Mouse (Mus musculus) forebrain, embryonic 14.5 days (tissue): Measurements from ENCODE around the gene Htr1f. TPM values are rescaled to one million over a fixed set of nuclear protein-coding genes. Genes with fewer than 3 reads are reported as not detected.

Experiments used
- ATAC-seq: fragments of 200-750 bp; cut with Nextera tagmentation; 2 replicates; pipeline ENCODE4 v1.8.0; 2017; ENCODE audit warnings: mild to moderate bottlenecking, moderate library complexity
- DNase-seq: peaks from one replicate; pipeline ENCODE4 v3.0.0-alpha.2; 2015; ENCODE audit warnings: low spot score
- H3K27ac ChIP-seq: fragments of 300-500 bp; sonication (generic); 2 replicates; pipeline ENCODE4 v1.5.1; 2014; ENCODE audit warnings: low read depth, mild to moderate bottlenecking, control low read depth, low read length, moderate library complexity
- H3K27me3 ChIP-seq: fragments of 300-500 bp; sonication (generic); replicated peaks from 2 replicates; pipeline ENCODE4 v1.6.1; 2014; ENCODE audit warnings: low read length, control low read depth, mixed read lengths; ENCODE audit not compliant: control insufficient read depth, insufficient read depth
- H3K36me3 ChIP-seq: fragments of 300-500 bp; sonication (generic); 2 replicates; pipeline ENCODE4 v1.6.1; 2014; ENCODE audit warnings: low read length, control low read depth; ENCODE audit not compliant: control insufficient read depth, insufficient read depth
- H3K4me1 ChIP-seq: fragments of 300-500 bp; sonication (generic); 2 replicates; pipeline ENCODE4 v1.6.1; 2014; ENCODE audit warnings: antibody characterized with exemption, low read length, control low read depth; ENCODE audit not compliant: control insufficient read depth, insufficient read depth
- H3K4me2 ChIP-seq: fragments of 300-500 bp; sonication (generic); 2 replicates; pipeline ENCODE4 v1.6.1; 2014; ENCODE audit warnings: mild to moderate bottlenecking, control low read depth, low read length
- H3K4me3 ChIP-seq: fragments of 300-500 bp; sonication (generic); 2 replicates; pipeline ENCODE4 v1.5.1; 2014; ENCODE audit warnings: low read depth, low read length, control low read depth
- H3K9ac ChIP-seq: fragments of 300-500 bp; sonication (generic); 2 replicates; pipeline ENCODE4 v1.6.1; 2014; ENCODE audit warnings: mild to moderate bottlenecking, low read length, control low read depth, moderate library complexity
- H3K9me3 ChIP-seq: fragments of 300-500 bp; sonication (generic); replicated peaks from 2 replicates; pipeline ENCODE4 v1.6.1; 2016; ENCODE audit warnings: low read length, control low read depth, mixed read lengths; ENCODE audit not compliant: control insufficient read depth
- WGBS: fragments of 180-500 bp; shearing (Covaris S2); extraction: QIAGEN DNeasy Blood & Tissue Kit; methylation state at CpG from one replicate; pipeline ENCODE4 v1.1.7; 2014; 5-methylcytosine and 5-hydroxymethylcytosine counted together
- polyA plus RNA-seq: library from polyadenylated mRNA; unstranded; fragments of >200 nt; fragmentation: Nextera tagmentation; extraction: Ambion mirVana; gene quantifications from 2 replicates; pipeline ENCODE4 v1.2.1, GENCODE M21; 2014

Htr1f gene
- polyA plus RNA-seq, 1 experiment from 2014 or later = 0.19 TPM

- 92% methylated on average over 6 of the region's 6 CpGs for WGBS
- Histone ChIP-seq H3K27ac (no peak overlapping the region), H3K4me2 (no peak overlapping the region), H3K9ac (no peak overlapping the region), H3K4me1 (no peaks in the 10 kb centered on the region), H3K36me3 (no peaks in the 10 kb centered on the region), H3K4me3 (no peak overlapping the region), H3K9me3 (no peaks in the 10 kb centered on the region), H3K27me3 (no peaks in the 10 kb centered on the region)
- DNase-seq = no peak
- no peak for ATAC-seq
These were observed 118.1 kb downstream of the Htr1f start for GRCm38 (mm10) chr16:64987564-64987963.

GRCm38 (mm10) chr16:64987049-64987448 lies 118.6 kb downstream of the Htr1f start:
- ATAC-seq = no peak
- WGBS = 79% methylated on average over 2 of the region's 2 CpGs
- no peaks in the 10 kb centered on the region for H3K4me1 ChIP-seq

DNA sequence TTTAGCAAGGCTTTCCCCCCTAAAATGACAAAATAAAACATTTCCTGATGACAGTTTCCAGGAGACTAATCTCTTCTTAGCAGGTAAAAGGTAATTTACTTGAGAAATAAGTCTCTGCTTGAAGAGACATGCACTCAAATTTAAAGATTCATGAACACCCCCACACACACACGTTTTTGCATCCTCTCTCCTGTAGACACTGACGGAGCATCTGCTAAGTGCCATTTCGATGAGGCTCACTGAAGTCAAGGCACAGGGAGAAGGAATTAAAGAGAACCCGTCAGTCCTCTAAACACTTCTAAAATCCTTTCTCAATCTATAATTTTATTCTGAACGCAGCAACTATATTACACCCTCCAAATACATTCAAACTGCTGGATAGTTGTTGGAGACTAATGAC lies 131.0 kb downstream of the Htr1f start:
- no peak overlapping the region for H3K27ac ChIP-seq
- H3K4me2 ChIP-seq = no peak overlapping the region
- no peaks in the 10 kb centered on the region for H3K27me3 ChIP-seq
- H3K9me3 ChIP-seq = no peaks in the 10 kb centered on the region
- ATAC-seq = no peak
- H3K4me1 ChIP-seq = no peaks in the 10 kb centered on the region
- no peak overlapping the region for H3K9ac ChIP-seq
- 86% methylated on average over 5 of the region's 5 CpGs for WGBS
- H3K4me3 ChIP-seq = no peak overlapping the region
- H3K36me3 ChIP-seq = no peaks in the 10 kb centered on the region
- no peak for DNase-seq

More at GRCm38 (mm10) chr16:64987049-64987448, 118.6 kb downstream of the Htr1f start:
- no peak overlapping the region for H3K9ac ChIP-seq
- no peak for DNase-seq
- H3K27ac ChIP-seq = no peak overlapping the region
- H3K4me3 ChIP-seq = no peak overlapping the region
- H3K36me3 ChIP-seq = no peaks in the 10 kb centered on the region
- no peak overlapping the region for H3K4me2 ChIP-seq
- no peaks in the 10 kb centered on the region for H3K9me3 ChIP-seq
- no peaks in the 10 kb centered on the region for H3K27me3 ChIP-seq

- WGBS = 83% methylated on average over 4 of the region's 4 CpGs
- no peaks in the 10 kb centered on the region for H3K36me3 ChIP-seq
- ATAC-seq = no peak
- no peaks in the 10 kb centered on the region for H3K4me1 ChIP-seq
- H3K27ac ChIP-seq = no peak overlapping the region
- no peak overlapping the region for H3K9ac ChIP-seq
- H3K4me2 ChIP-seq = no peak overlapping the region
- no peaks in the 10 kb centered on the region for H3K9me3 ChIP-seq
- H3K4me3 ChIP-seq = no peak overlapping the region
- DNase-seq = no peak
- H3K27me3 ChIP-seq = no peaks in the 10 kb centered on the region
These were observed 131.9 kb downstream of the Htr1f start for GRCm38 (mm10) chr16:64973533-64974305.

DNA sequence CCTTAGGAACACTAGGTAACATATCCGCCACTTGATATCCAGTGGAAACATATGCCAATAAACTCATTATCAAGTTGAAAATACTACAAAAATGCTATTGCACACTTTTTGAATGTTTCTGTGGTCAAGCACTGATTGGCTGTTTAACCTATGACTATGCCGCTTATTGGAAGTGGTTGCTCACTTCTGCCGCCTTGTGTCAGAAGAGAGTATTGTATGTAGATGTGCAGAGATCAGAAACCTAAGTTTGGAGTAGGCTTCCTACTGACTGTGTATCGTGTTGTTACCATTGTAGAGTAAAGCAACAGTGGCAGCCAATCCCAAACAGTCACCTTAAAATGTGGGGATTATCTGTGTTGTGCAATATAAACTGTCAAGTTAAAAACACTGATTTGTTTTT lies 144.0 kb downstream of the Htr1f start:
- Histone ChIP-seq H3K9ac (no peak overlapping the region), H3K4me2 (no peak overlapping the region), H3K4me3 (no peak overlapping the region), H3K36me3 (no peaks in the 10 kb centered on the region), H3K9me3 (no peaks in the 10 kb centered on the region), H3K27ac (no peak overlapping the region), H3K27me3 (no peaks in the 10 kb centered on the region), H3K4me1 (no peaks in the 10 kb centered on the region)
- ATAC-seq (no peak), DNase-seq (no peak)
- WGBS = 91% methylated on average over 4 of the region's 4 CpGs

DNA sequence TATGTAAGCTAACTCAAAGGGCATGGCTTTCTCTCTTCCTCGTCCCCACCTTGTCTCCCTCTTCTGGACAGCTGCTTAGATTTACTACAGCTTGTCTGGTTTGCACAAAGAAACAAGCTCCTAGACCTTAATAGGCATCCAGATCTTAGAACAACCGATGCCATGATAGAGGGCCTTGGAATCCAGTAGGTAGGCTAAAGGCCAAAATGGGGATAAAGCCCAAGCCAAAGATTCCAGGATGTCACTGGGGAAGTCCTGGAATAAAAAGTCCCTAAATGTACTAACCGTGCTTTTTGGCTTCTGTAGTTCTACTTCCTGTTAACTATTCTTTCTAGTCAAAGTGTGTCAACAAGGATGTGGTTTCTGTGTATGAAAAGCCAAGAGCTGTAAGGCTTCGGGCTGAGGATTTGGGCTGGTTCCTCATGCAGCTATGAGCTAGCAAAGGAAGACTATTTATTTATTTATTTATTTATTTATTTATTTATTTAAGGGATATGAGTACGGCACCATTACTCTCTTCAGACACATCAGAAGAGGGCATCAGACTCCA lies 163.9 kb downstream of the Htr1f start:
- WGBS = 90% methylated on average over 5 of the region's 5 CpGs
- H3K4me2 ChIP-seq = no peak overlapping the region
- H3K4me1 ChIP-seq = no peaks in the 10 kb centered on the region
- H3K4me3 ChIP-seq = no peak overlapping the region
- H3K9me3 ChIP-seq = no peaks in the 10 kb centered on the region
- no peak overlapping the region for H3K27ac ChIP-seq
- no peak overlapping the region for H3K9ac ChIP-seq
- H3K36me3 ChIP-seq = no peaks in the 10 kb centered on the region
- ATAC-seq = no peak
- H3K27me3 ChIP-seq = no peaks in the 10 kb centered on the region
- DNase-seq = no peak

GRCm38 (mm10) chr16:64934793-64935192 lies 170.9 kb downstream of the Htr1f start:
- Histone ChIP-seq H3K36me3 (no peaks in the 10 kb centered on the region), H3K4me3 (no peak overlapping the region), H3K27ac (no peak overlapping the region), H3K9me3 (no peaks in the 10 kb centered on the region), H3K27me3 (no peaks in the 10 kb centered on the region), H3K4me1 (no peaks in the 10 kb centered on the region), H3K4me2 (no peak overlapping the region), H3K9ac (no peak overlapping the region)
- DNase-seq (no peak), ATAC-seq (no peak)
- WGBS = 100% methylated on average over 1 of the region's 1 CpGs

DNA sequence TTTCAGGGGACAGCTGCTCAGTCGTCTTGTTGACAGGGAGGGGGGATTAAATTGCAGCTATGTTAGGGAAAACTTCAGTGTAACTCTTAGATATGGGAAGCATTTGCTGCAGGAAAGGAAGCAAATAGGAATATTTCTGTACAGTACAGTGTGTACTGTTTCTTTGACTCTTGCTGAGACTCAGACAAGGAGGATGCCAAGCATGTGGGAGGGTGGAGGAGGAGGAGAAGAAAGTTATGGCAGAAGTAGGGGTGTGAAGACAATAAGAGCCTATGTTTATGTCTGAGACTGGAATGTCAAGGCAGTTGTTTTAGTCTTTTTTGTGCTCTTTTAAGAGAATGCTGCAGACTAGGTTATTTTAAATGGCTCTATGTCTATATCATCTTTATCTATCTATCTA lies 171.6 kb downstream of the Htr1f start:
- no peaks in the 10 kb centered on the region for H3K4me1 ChIP-seq
- H3K36me3 ChIP-seq = no peaks in the 10 kb centered on the region
- H3K4me2 ChIP-seq = no peak overlapping the region
- H3K9me3 ChIP-seq = no peaks in the 10 kb centered on the region
- H3K27ac ChIP-seq = no peak overlapping the region
- no peak for DNase-seq
- 87% methylated on average over 1 of the region's 1 CpGs for WGBS
- no peak for ATAC-seq
- H3K4me3 ChIP-seq = no peak overlapping the region
- H3K9ac ChIP-seq = no peak overlapping the region
- no peaks in the 10 kb centered on the region for H3K27me3 ChIP-seq

GRCm38 (mm10) chr16:64923500-64923899 lies 182.2 kb downstream of the Htr1f start:
- WGBS = 68% methylated on average over 9 of the region's 9 CpGs

More at GRCm38 (mm10) chr16:64923500-64923899, 182.2 kb downstream of the Htr1f start:
- Histone ChIP-seq H3K4me2 (no peak overlapping the region), H3K36me3 (no peaks in the 10 kb centered on the region), H3K9ac (no peak overlapping the region), H3K4me1 (no peaks in the 10 kb centered on the region), H3K9me3 (no peaks in the 10 kb centered on the region), H3K4me3 (no peak overlapping the region), H3K27me3 (no peaks in the 10 kb centered on the region), H3K27ac (no peak overlapping the region)
- ATAC-seq = no peak
- no peak for DNase-seq
